Mouse (Mus musculus) embryonic facial prominence, embryonic 12.5 days (tissue): Measurements from ENCODE around the gene Sh3tc1. TPM values are rescaled to one million over a fixed set of nuclear protein-coding genes. Genes with fewer than 3 reads are reported as not detected.

Experiments
- ATAC-seq: fragments of 200-750 bp; cut with Nextera tagmentation; 2 replicates; pipeline ENCODE4 v1.8.0; 2017; ENCODE audit not compliant: insufficient number of reproducible peaks, insufficient read depth, low FRiP score, low TSS enrichment
- H3K27ac ChIP-seq: fragments of 300-500 bp; sonication (generic); 2 replicates; pipeline ENCODE4 v1.5.1; 2016; ENCODE audit warnings: mild to moderate bottlenecking
- H3K27me3 ChIP-seq: fragments of 300-500 bp; sonication (generic); 2 replicates; pipeline ENCODE4 v1.6.1; 2016; ENCODE audit warnings: mild to moderate bottlenecking, moderate library complexity
- H3K36me3 ChIP-seq: fragments of 300-500 bp; sonication (generic); 2 replicates; pipeline ENCODE4 v1.6.1; 2016; ENCODE audit warnings: mild to moderate bottlenecking
- H3K4me1 ChIP-seq: fragments of 300-500 bp; sonication (generic); 2 replicates; pipeline ENCODE4 v1.6.1; 2016
- H3K4me2 ChIP-seq: fragments of 300-500 bp; sonication (generic); replicated peaks from 2 replicates; pipeline ENCODE4 v1.6.1; 2016; ENCODE audit warnings: mild to moderate bottlenecking, moderate library complexity
- H3K4me3 ChIP-seq: fragments of 300-500 bp; sonication (generic); 2 replicates; pipeline ENCODE4 v1.5.1; 2016; ENCODE audit warnings: mild to moderate bottlenecking
- H3K9ac ChIP-seq: fragments of 300-500 bp; sonication (generic); 2 replicates; pipeline ENCODE4 v1.6.1; 2016; ENCODE audit warnings: mild to moderate bottlenecking, moderate library complexity
- H3K9me3 ChIP-seq: fragments of 300-500 bp; sonication (generic); 2 replicates; pipeline ENCODE4 v1.6.1; 2016; ENCODE audit warnings: mild to moderate bottlenecking, moderate library complexity
- WGBS: fragments of 180-500 bp; shearing (Covaris S2); methylation state at CpG from one replicate; pipeline ENCODE4 v1.1.7; 2016; 5-methylcytosine and 5-hydroxymethylcytosine counted together
- polyA plus RNA-seq: library from polyadenylated mRNA; unstranded; fragments of >200 nt; fragmentation: Nextera tagmentation; extraction: Ambion mirVana; gene quantifications from 2 replicates; pipeline ENCODE4 v1.2.1, GENCODE M21; 2016

Sh3tc1 gene
- 5.4 and 6.6 TPM in 2 replicates for polyA plus RNA-seq

GRCm38 (mm10) chr5:35739536-35740278 is at the start of gene Sh3tc1:
TSS of gene Sh3tc1 (minus strand) at chr5:35739987.
- H3K4me3 ChIP-seq: no peak within 1 kb of the TSS
- no peak within 1 kb of the TSS for H3K27ac ChIP-seq
- peaks cover 28% of the 10 kb centered on the region for H3K27me3 ChIP-seq
- no peak for ATAC-seq
- H3K36me3 ChIP-seq: no peaks in the 10 kb centered on the region
- WGBS: 12% methylated on average over 10 of the region's 10 CpGs
- H3K4me1 ChIP-seq: peaks cover 8% of the 10 kb centered on the region
- H3K9ac ChIP-seq: 0 out of 2 replicates have a peak within 1 kb of the TSS, but pooled peaks have one; percentile 10
- H3K4me2 ChIP-seq: no peak within 1 kb of the TSS
- H3K9me3 ChIP-seq: no peaks in the 10 kb centered on the region

- no peak overlapping the region for H3K4me2 ChIP-seq
- H3K36me3 ChIP-seq: no peaks in the 10 kb centered on the region
- no peaks in the 10 kb centered on the region for H3K9me3 ChIP-seq
- no peaks in the 10 kb centered on the region for H3K4me1 ChIP-seq
- H3K4me3 ChIP-seq: no peak overlapping the region
- H3K27me3 ChIP-seq: no peaks in the 10 kb centered on the region
- WGBS: 74% methylated on average over 6 of the region's 6 CpGs
- H3K27ac ChIP-seq: no peak overlapping the region
- no peak for ATAC-seq
- no peak overlapping the region for H3K9ac ChIP-seq
Measured at GRCm38 (mm10) chr5:35788719-35789118, 48.9 kb upstream of the Sh3tc1 start.

GRCm38 (mm10) chr5:35787847-35788246 is 48.1 kb upstream of the Sh3tc1 start:
- no peak overlapping the region for H3K9ac ChIP-seq
- no peaks in the 10 kb centered on the region for H3K36me3 ChIP-seq
- 86% methylated on average over 12 of the region's 12 CpGs for WGBS
- no peaks in the 10 kb centered on the region for H3K9me3 ChIP-seq
- no peak overlapping the region for H3K4me3 ChIP-seq
- no peak overlapping the region for H3K27ac ChIP-seq
- H3K4me2 ChIP-seq: no peak overlapping the region
- no peaks in the 10 kb centered on the region for H3K27me3 ChIP-seq
- ATAC-seq: no peak
- H3K4me1 ChIP-seq: no peaks in the 10 kb centered on the region

GRCm38 (mm10) chr5:35785853-35786252 is 46.1 kb upstream of the Sh3tc1 start:
- WGBS: 66% methylated on average over 7 of the region's 7 CpGs
- Histone ChIP-seq H3K27ac (no peak overlapping the region), H3K36me3 (no peaks in the 10 kb centered on the region), H3K4me3 (no peak overlapping the region), H3K9me3 (no peaks in the 10 kb centered on the region), H3K4me2 (no peak overlapping the region), H3K27me3 (no peaks in the 10 kb centered on the region), H3K4me1 (no peaks in the 10 kb centered on the region), H3K9ac (no peak overlapping the region)
- ATAC-seq: no peak

- no peaks in the 10 kb centered on the region for H3K4me1 ChIP-seq
- ATAC-seq: no peak
- H3K4me3 ChIP-seq: no peak overlapping the region
- H3K27ac ChIP-seq: no peak overlapping the region
- no peak overlapping the region; the same call in 1 of the 2 replicates for H3K9ac ChIP-seq
- no peak overlapping the region for H3K4me2 ChIP-seq
- 56% methylated on average over 10 of the region's 10 CpGs for WGBS
- no peaks in the 10 kb centered on the region for H3K27me3 ChIP-seq
- H3K36me3 ChIP-seq: no peaks in the 10 kb centered on the region
- H3K9me3 ChIP-seq: no peaks in the 10 kb centered on the region
Measured at GRCm38 (mm10) chr5:35782648-35783180, 42.9 kb upstream of the Sh3tc1 start.

GRCm38 (mm10) chr5:35781116-35781515 is 41.3 kb upstream of the Sh3tc1 start:
- no peak overlapping the region for H3K9ac ChIP-seq
- H3K36me3 ChIP-seq: no peaks in the 10 kb centered on the region
- H3K27me3 ChIP-seq: no peaks in the 10 kb centered on the region
- no peaks in the 10 kb centered on the region for H3K9me3 ChIP-seq
- no peak for ATAC-seq
- WGBS: 67% methylated on average over 3 of the region's 3 CpGs
- no peak overlapping the region for H3K27ac ChIP-seq
- H3K4me1 ChIP-seq: no peaks in the 10 kb centered on the region
- H3K4me2 ChIP-seq: no peak overlapping the region
- no peak overlapping the region for H3K4me3 ChIP-seq

- Histone ChIP-seq H3K4me3 (no peak overlapping the region), H3K4me1 (peaks cover 10% of the 10 kb centered on the region; the same call in 1 of the 2 replicates), H3K27me3 (no peaks in the 10 kb centered on the region), H3K36me3 (no peaks in the 10 kb centered on the region), H3K4me2 (no peak overlapping the region), H3K27ac (no peak overlapping the region), H3K9me3 (no peaks in the 10 kb centered on the region), H3K9ac (no peak overlapping the region)
- no peak for ATAC-seq
- 47% methylated on average over 6 of the region's 6 CpGs for WGBS
Measured at GRCm38 (mm10) chr5:35774137-35774424, 34.3 kb upstream of the Sh3tc1 start.

GRCm38 (mm10) chr5:35773274-35774136 is 33.7 kb upstream of the Sh3tc1 start:
- Histone ChIP-seq H3K9me3 (no peaks in the 10 kb centered on the region), H3K4me2 (no peak overlapping the region), H3K36me3 (no peaks in the 10 kb centered on the region), H3K27me3 (no peaks in the 10 kb centered on the region), H3K4me1 (peaks cover 10% of the 10 kb centered on the region; the same call in 1 of the 2 replicates), H3K4me3 (no peak overlapping the region), H3K9ac (0 out of 2 replicates have a peak overlapping the region, but pooled peaks have one; percentile 20), H3K27ac (no peak overlapping the region)
- ATAC-seq: 0 out of 2 replicates have a peak, but pooled peaks have one; percentile 19
- WGBS: 65% methylated on average over 13 of the region's 13 CpGs

GRCm38 (mm10) chr5:35770891-35771663 is 31.3 kb upstream of the Sh3tc1 start:
- H3K36me3 ChIP-seq: no peaks in the 10 kb centered on the region
- H3K27ac ChIP-seq: no peak overlapping the region
- no peaks in the 10 kb centered on the region for H3K9me3 ChIP-seq
- 70% methylated on average over 14 of the region's 14 CpGs for WGBS
- no peak overlapping the region for H3K4me2 ChIP-seq
- H3K4me3 ChIP-seq: no peak overlapping the region
- H3K9ac ChIP-seq: no peak overlapping the region
- H3K27me3 ChIP-seq: no peaks in the 10 kb centered on the region
- ATAC-seq: no peak
- H3K4me1 ChIP-seq: peaks cover 10% of the 10 kb centered on the region; the same call in 1 of the 2 replicates

- H3K4me3 ChIP-seq: no peak overlapping the region
- H3K4me2 ChIP-seq: no peak overlapping the region
- WGBS: 84% methylated on average over 2 of the region's 2 CpGs
- H3K36me3 ChIP-seq: no peaks in the 10 kb centered on the region
- H3K27me3 ChIP-seq: no peaks in the 10 kb centered on the region
- no peaks in the 10 kb centered on the region for H3K9me3 ChIP-seq
- no peak overlapping the region for H3K9ac ChIP-seq
- peaks cover 10% of the 10 kb centered on the region; the same call in 1 of the 2 replicates for H3K4me1 ChIP-seq
- no peak overlapping the region for H3K27ac ChIP-seq
- ATAC-seq: no peak
Measured at GRCm38 (mm10) chr5:35770246-35770645, 30.5 kb upstream of the Sh3tc1 start.

- WGBS: 83% methylated on average over 7 of the region's 7 CpGs
- H3K4me3 ChIP-seq: no peak overlapping the region
- 0 out of 2 replicates have a peak, but pooled peaks cover under 1% of the 10 kb centered on the region for H3K27me3 ChIP-seq
- no peak for ATAC-seq
- H3K27ac ChIP-seq: no peak overlapping the region
- H3K9ac ChIP-seq: no peak overlapping the region
- no peak overlapping the region for H3K4me2 ChIP-seq
- H3K4me1 ChIP-seq: peaks cover 6% of the 10 kb centered on the region; the same call in 1 of the 2 replicates
- no peaks in the 10 kb centered on the region for H3K9me3 ChIP-seq
- no peaks in the 10 kb centered on the region for H3K36me3 ChIP-seq
Measured at GRCm38 (mm10) chr5:35768997-35769396, 29.2 kb upstream of the Sh3tc1 start.
